Mouse (Mus musculus) erythroblast, embryonic 14.5 days (primary cell): ENCODE data around the gene Eif5b.

Source experiments
- GATA1 ChIP-seq: IDR thresholded peaks from 2 replicates; pipeline ENCODE4 v1.6.1; 2012; ENCODE audit warnings: low read length, inconsistent platforms, mixed read lengths
- TAL1 ChIP-seq: IDR thresholded peaks from 3 replicates; pipeline ENCODE4 v1.6.1; 2012; ENCODE audit warnings: low read length, inconsistent platforms, mixed read lengths

DNA sequence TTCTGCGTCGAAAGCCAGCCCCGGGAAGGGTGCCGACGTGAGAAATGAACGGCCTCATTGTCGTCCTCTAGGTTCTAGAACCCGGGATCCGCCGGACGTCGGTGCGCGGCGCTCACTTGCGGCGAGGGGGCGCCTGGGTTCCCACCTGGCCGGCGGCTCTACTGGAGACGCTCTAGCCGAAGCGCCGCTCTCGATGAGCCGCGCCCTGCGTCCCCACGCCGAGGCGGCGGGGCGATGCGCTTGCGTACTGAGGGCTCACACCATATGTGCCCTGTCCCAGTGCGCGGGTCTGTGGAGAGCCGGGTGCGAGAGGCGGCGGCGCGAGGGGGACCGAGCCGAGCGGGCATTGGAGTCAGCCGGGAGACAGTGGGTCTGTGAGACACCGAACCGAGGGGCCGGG is at the start of gene Eif5b, which contains the start of gene Txndc9:
- no peak for TF ChIP-seq GATA1
- no peak for TF ChIP-seq TAL1
